Mouse (Mus musculus): Measurements from ENCODE around the gene Cldn15. TPM values are rescaled to one million over a fixed set of nuclear protein-coding genes. Genes with fewer than 3 reads are reported as not detected.

Gene Cldn15
- polyA plus RNA-seq, 2 experiments, result 0.28 to 0.60 TPM

DNA sequence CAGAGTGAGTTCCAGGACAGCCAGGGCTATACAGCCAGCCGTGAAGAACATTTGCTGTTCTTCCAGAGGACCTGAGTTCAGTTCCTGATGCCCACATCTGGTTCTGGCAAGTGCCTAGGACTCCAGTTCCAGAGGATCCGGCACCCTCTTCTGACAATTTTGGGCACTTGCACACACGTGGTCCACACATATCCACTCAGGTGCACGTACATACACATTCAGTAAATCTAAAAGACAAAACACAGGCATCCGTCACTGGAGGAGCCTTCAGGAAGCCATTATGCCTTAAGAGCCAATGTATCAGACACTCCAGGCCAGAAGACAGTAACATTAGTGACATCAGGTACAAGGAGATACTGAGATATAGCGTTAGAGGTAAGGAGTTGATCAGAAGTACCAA, 15.9 kb upstream of the Cldn15 start:
- no peak overlapping the region for H3K27ac ChIP-seq (replicated peaks; ENCODE audit: low read depth, low read length)
- H3K4me1 ChIP-seq (ENCODE audit: control insufficient read depth, insufficient read depth, low read length), result peaks cover 6% of the 10 kb centered on the region
- H3K27me3 ChIP-seq (ENCODE audit: control insufficient read depth, insufficient read depth, low read length), result no peaks in the 10 kb centered on the region
- H3K36me3 ChIP-seq (ENCODE audit: control insufficient read depth, insufficient read depth, low read length), result no peaks in the 10 kb centered on the region
- no peak for DNase-seq (ENCODE audit: low spot score)
- no peak for ATAC-seq (ENCODE audit: low FRiP score, low read depth)
- 92% methylated on average over 6 of the region's 6 CpGs for WGBS
- no peak for TF ChIP-seq POLR2A (IDR thresholded peaks at IDR 0.05; ENCODE audit: borderline replicate concordance, extremely low read depth, insufficient read depth, insufficient read length)
- H3K9ac ChIP-seq (ENCODE audit: low read depth, low read length, severe bottlenecking), result no peak overlapping the region
- no peaks in the 10 kb centered on the region for H3K9me3 ChIP-seq (ENCODE audit: control insufficient read depth, low read length)
- H3K4me3 ChIP-seq (replicated peaks; ENCODE audit: low read length), result no peak overlapping the region
- no peak overlapping the region for H3K4me2 ChIP-seq (replicated peaks; ENCODE audit: low read depth, low read length, severe bottlenecking)

GRCm38 (mm10) chr5:136952153-136952552, 14.3 kb upstream of the Cldn15 start:
- DNase-seq (ENCODE audit: low spot score) (no peak), ATAC-seq (ENCODE audit: low FRiP score, low read depth) (no peak)
- no peak overlapping the region for H3K9ac ChIP-seq (ENCODE audit: low read depth, low read length, severe bottlenecking)
- H3K36me3 ChIP-seq (ENCODE audit: control insufficient read depth, insufficient read depth, low read length), result peaks cover under 1% of the 10 kb centered on the region; the same call in 1 of the 2 replicates
- TF ChIP-seq POLR2A (IDR thresholded peaks at IDR 0.05; ENCODE audit: borderline replicate concordance, extremely low read depth, insufficient read depth, insufficient read length), result no peak
- no peak overlapping the region for H3K27ac ChIP-seq (replicated peaks; ENCODE audit: low read depth, low read length)
- 71% methylated on average over 4 of the region's 4 CpGs for WGBS
- no peak overlapping the region for H3K4me3 ChIP-seq (replicated peaks; ENCODE audit: low read length)
- no peaks in the 10 kb centered on the region for H3K9me3 ChIP-seq (ENCODE audit: control insufficient read depth, low read length)
- H3K27me3 ChIP-seq (ENCODE audit: control insufficient read depth, insufficient read depth, low read length), result no peaks in the 10 kb centered on the region
- peaks cover 6% of the 10 kb centered on the region for H3K4me1 ChIP-seq (ENCODE audit: control insufficient read depth, insufficient read depth, low read length)
- H3K4me2 ChIP-seq (replicated peaks; ENCODE audit: low read depth, low read length, severe bottlenecking), result no peak overlapping the region

- Histone ChIP-seq H3K9me3 (ENCODE audit: control insufficient read depth, low read length) (no peaks in the 10 kb centered on the region), H3K36me3 (ENCODE audit: control insufficient read depth, insufficient read depth, low read length) (peaks cover 4% of the 10 kb centered on the region; the same call in 1 of the 2 replicates), H3K4me2 (replicated peaks; ENCODE audit: low read depth, low read length, severe bottlenecking) (peak within 1 kb of the TSS; percentile 67), H3K9ac (ENCODE audit: low read depth, low read length, severe bottlenecking) (peak within 1 kb of the TSS; percentile 73), H3K4me3 (replicated peaks; ENCODE audit: low read length) (peak within 1 kb of the TSS; percentile 66), H3K27me3 (ENCODE audit: control insufficient read depth, insufficient read depth, low read length) (no peaks in the 10 kb centered on the region), H3K27ac (replicated peaks; ENCODE audit: low read depth, low read length) (no peak within 1 kb of the TSS; the same call in 1 of the 2 replicates), H3K4me1 (ENCODE audit: control insufficient read depth, insufficient read depth, low read length) (peaks cover 6% of the 10 kb centered on the region)
- ATAC-seq (ENCODE audit: low FRiP score, low read depth) (peak; percentile 98), DNase-seq (ENCODE audit: low spot score) (peak; percentile 98)
- WGBS, result under 1% methylated on average over 23 of the region's 23 CpGs
- no peak for TF ChIP-seq POLR2A (IDR thresholded peaks at IDR 0.05; ENCODE audit: borderline replicate concordance, extremely low read depth, insufficient read depth, insufficient read length)
Measured at GRCm38 (mm10) chr5:136953015-136953414, 13.4 kb upstream of the Cldn15 start, which contains the start of gene Fis1. Gene Fis1, plus strand, starts transcription at chr5:136953275.

- TF ChIP-seq POLR2A (IDR thresholded peaks at IDR 0.05; ENCODE audit: borderline replicate concordance, extremely low read depth, insufficient read depth, insufficient read length), result no peak
- ATAC-seq (ENCODE audit: low FRiP score, low read depth), result peak; percentile 16; the same call in 1 of the 2 replicates
- WGBS, result 3% methylated on average over 12 of the region's 12 CpGs
Measured at GRCm38 (mm10) chr5:136953440-136953951, 12.9 kb upstream of the Cldn15 start.

DNA sequence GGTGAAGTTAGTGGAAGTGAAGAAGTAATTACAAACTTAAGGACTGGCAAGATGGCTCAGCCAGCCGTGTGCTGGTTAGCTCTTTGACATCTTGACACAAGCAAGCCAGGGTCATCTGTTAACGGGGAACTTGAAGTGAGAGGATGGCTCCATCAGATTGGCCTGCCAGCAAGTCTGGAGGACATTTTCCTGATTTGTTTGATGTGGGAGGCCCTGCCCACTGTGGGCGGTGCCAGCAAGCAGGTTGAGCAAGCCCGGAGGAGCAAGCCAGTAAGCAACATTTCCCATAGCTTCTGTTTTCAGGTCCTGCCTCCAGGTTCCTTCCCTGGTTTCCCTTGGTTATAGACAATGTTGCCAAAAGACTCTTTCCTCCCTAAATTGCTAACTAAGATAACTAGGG, 10.8 kb upstream of the Cldn15 start:
- Histone ChIP-seq H3K27me3 (ENCODE audit: control insufficient read depth, insufficient read depth, low read length) (no peaks in the 10 kb centered on the region), H3K9me3 (ENCODE audit: control insufficient read depth, low read length) (no peaks in the 10 kb centered on the region), H3K4me1 (ENCODE audit: control insufficient read depth, insufficient read depth, low read length) (peaks cover 6% of the 10 kb centered on the region), H3K9ac (ENCODE audit: low read depth, low read length, severe bottlenecking) (no peak overlapping the region), H3K36me3 (ENCODE audit: control insufficient read depth, insufficient read depth, low read length) (peaks cover 4% of the 10 kb centered on the region; the same call in 1 of the 2 replicates), H3K27ac (replicated peaks; ENCODE audit: low read depth, low read length) (no peak overlapping the region), H3K4me3 (replicated peaks; ENCODE audit: low read length) (no peak overlapping the region), H3K4me2 (replicated peaks; ENCODE audit: low read depth, low read length, severe bottlenecking) (no peak overlapping the region)
- no peak for TF ChIP-seq POLR2A (IDR thresholded peaks at IDR 0.05; ENCODE audit: borderline replicate concordance, extremely low read depth, insufficient read depth, insufficient read length)
- WGBS, result 78% methylated on average over 4 of the region's 4 CpGs
- DNase-seq (ENCODE audit: low spot score) (no peak), ATAC-seq (ENCODE audit: low FRiP score, low read depth) (no peak)

More at GRCm38 (mm10) chr5:136953440-136953951, 12.9 kb upstream of the Cldn15 start:
- Histone ChIP-seq H3K36me3 (ENCODE audit: control insufficient read depth, insufficient read depth, low read length) (peaks cover 4% of the 10 kb centered on the region; the same call in 1 of the 2 replicates), H3K4me2 (replicated peaks; ENCODE audit: low read depth, low read length, severe bottlenecking) (peak overlapping the region; percentile 67), H3K27ac (replicated peaks; ENCODE audit: low read depth, low read length) (no peak overlapping the region; the same call in 1 of the 2 replicates), H3K27me3 (ENCODE audit: control insufficient read depth, insufficient read depth, low read length) (no peaks in the 10 kb centered on the region), H3K9me3 (ENCODE audit: control insufficient read depth, low read length) (no peaks in the 10 kb centered on the region), H3K9ac (ENCODE audit: low read depth, low read length, severe bottlenecking) (peak overlapping the region; percentile 73), H3K4me1 (ENCODE audit: control insufficient read depth, insufficient read depth, low read length) (peaks cover 6% of the 10 kb centered on the region), H3K4me3 (replicated peaks; ENCODE audit: low read length) (peak overlapping the region; percentile 66)
- no peak for DNase-seq (ENCODE audit: low spot score)

All from limb, embryonic 14.5 days (tissue).